Mouse (Mus musculus): ENCODE data around the gene Arhgap35. TPM values are rescaled to one million over a fixed set of nuclear protein-coding genes. Genes with fewer than 3 reads are reported as not detected.

Gene Arhgap35
- polyA plus RNA-seq, 1 experiment from 2014 or later, result 41.2 TPM

DNA sequence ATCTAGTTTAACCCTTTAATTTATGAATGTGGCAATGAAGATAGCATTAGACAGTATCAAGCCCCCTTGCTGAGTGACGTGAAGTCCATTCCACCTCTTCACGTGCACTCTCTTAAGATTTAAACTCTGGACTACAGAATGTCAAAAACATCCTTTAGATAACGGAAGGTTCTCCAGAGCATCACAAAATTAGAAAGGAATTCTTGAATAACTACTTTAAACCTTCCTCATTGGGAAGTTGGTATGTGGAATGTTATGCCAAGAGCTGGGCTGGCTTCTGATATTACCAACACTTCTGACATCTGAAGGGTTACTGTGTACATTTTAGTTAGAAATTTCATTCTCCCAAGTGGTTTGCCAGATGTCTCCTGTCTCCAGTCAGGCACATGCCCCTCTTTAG is 60.6 kb downstream of the Arhgap35 start:
- 94% methylated on average over 3 of the region's 3 CpGs for WGBS
- Histone ChIP-seq H3K4me1 (replicated peaks; ENCODE audit: control insufficient read depth, insufficient read depth, low read length) (peaks cover 16% of the 10 kb centered on the region), H3K9me3 (ENCODE audit: control insufficient read depth, low read length) (no peaks in the 10 kb centered on the region)

DNA sequence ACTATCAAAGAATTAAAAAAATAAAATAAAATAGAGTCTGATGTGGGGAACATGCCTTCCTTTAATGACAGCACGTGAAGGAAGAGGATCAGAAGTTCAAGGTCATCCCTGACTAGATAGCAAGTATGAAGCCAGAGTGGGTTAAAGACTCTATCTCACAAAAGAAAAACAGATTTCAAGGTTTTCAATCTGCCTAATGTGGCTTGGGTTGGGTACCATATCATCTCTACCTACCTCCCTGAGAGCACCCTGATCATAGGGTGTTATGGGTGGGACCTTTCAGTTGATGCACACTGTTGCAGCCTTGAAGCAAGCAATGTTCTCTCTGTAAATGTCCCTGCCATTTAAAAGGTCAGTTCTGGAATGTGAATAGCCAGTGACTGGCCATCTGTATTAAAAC is 63.2 kb downstream of the Arhgap35 start:
- peaks cover 2% of the 10 kb centered on the region; the same call in 1 of the 2 replicates for H3K36me3 ChIP-seq (ENCODE audit: control insufficient read depth, insufficient read depth)
- WGBS, result 92% methylated on average over 1 of the region's 1 CpGs
- H3K4me3 ChIP-seq (replicated peaks; ENCODE audit: low read length), result no peak overlapping the region
- ATAC-seq, result no peak
- H3K27ac ChIP-seq (ENCODE audit: low read length), result no peak overlapping the region
- no peak overlapping the region for H3K9ac ChIP-seq (replicated peaks; ENCODE audit: low read depth, low read length)
- H3K4me2 ChIP-seq (ENCODE audit: low read length), result no peak overlapping the region
- 0 out of 2 replicates have a peak, but pooled peaks cover 2% of the 10 kb centered on the region for H3K4me1 ChIP-seq (replicated peaks; ENCODE audit: control insufficient read depth, insufficient read depth, low read length)
- H3K9me3 ChIP-seq (ENCODE audit: control insufficient read depth, low read length), result no peaks in the 10 kb centered on the region
- H3K27me3 ChIP-seq (replicated peaks; ENCODE audit: control insufficient read depth, insufficient read depth, low read length), result no peaks in the 10 kb centered on the region

More for the DNA sequence above, 60.6 kb downstream of the Arhgap35 start:
- Histone ChIP-seq H3K36me3 (ENCODE audit: control insufficient read depth, insufficient read depth) (no peaks in the 10 kb centered on the region), H3K4me2 (ENCODE audit: low read length) (no peak overlapping the region), H3K4me3 (replicated peaks; ENCODE audit: low read length) (no peak overlapping the region), H3K27ac (ENCODE audit: low read length) (no peak overlapping the region), H3K9ac (replicated peaks; ENCODE audit: low read depth, low read length) (no peak overlapping the region), H3K27me3 (replicated peaks; ENCODE audit: control insufficient read depth, insufficient read depth, low read length) (no peaks in the 10 kb centered on the region)
- no peak for ATAC-seq

DNA sequence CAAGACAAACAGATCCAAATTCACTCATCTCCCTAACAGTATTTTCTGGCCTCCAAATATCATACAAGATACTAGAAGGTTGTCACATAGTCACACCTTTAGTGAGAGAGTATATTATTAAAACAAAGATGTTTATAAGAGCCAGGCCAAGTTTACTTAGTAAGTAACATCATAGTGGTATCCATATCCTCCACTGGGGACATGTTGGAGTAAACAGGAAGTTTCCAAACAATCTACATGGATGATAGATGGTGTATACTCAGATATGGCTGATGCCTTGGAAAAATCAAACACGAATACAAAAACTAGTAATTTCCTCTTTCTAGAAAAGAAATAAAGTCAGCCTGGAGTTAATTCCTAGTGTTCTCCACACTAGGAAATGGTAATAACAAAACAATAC is 65.5 kb downstream of the Arhgap35 start:
- Histone ChIP-seq H3K36me3 (ENCODE audit: control insufficient read depth, insufficient read depth) (peaks cover 10% of the 10 kb centered on the region), H3K4me1 (replicated peaks; ENCODE audit: control insufficient read depth, insufficient read depth, low read length) (no peaks in the 10 kb centered on the region), H3K9me3 (ENCODE audit: control insufficient read depth, low read length) (no peaks in the 10 kb centered on the region), H3K4me3 (replicated peaks; ENCODE audit: low read length) (no peak overlapping the region), H3K9ac (replicated peaks; ENCODE audit: low read depth, low read length) (no peak overlapping the region), H3K27ac (ENCODE audit: low read length) (no peak overlapping the region), H3K4me2 (ENCODE audit: low read length) (no peak overlapping the region), H3K27me3 (replicated peaks; ENCODE audit: control insufficient read depth, insufficient read depth, low read length) (no peaks in the 10 kb centered on the region)
- WGBS, result 91% methylated on average over 1 of the region's 1 CpGs
- no peak for ATAC-seq

DNA sequence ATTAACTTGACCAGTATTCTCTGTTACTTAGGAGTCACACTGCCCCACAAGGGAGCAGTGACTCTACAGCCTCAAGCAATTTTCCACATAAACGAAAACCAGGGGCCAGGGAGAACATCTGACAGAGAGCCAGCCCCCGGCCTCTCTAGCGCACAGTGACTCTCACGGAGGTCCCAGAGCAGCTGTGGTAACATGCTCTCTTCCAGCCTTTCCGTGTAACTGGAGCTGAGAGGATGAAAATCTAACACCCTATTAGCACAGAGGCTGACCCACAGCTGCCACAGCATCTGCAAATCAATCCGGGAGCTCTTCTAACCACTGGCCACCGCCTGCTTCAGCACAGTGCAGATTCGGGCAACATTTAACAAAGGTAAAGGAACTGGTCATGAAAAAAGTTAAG is 70.0 kb downstream of the Arhgap35 start:
- no peak overlapping the region for H3K27ac ChIP-seq (ENCODE audit: low read length)
- ATAC-seq, result no peak
- peaks cover 10% of the 10 kb centered on the region for H3K36me3 ChIP-seq (ENCODE audit: control insufficient read depth, insufficient read depth)
- H3K27me3 ChIP-seq (replicated peaks; ENCODE audit: control insufficient read depth, insufficient read depth, low read length), result no peaks in the 10 kb centered on the region
- WGBS, result 88% methylated on average over 8 of the region's 8 CpGs
- H3K4me3 ChIP-seq (replicated peaks; ENCODE audit: low read length), result no peak overlapping the region
- no peak overlapping the region for H3K9ac ChIP-seq (replicated peaks; ENCODE audit: low read depth, low read length)
- H3K4me2 ChIP-seq (ENCODE audit: low read length), result no peak overlapping the region
- H3K9me3 ChIP-seq (ENCODE audit: control insufficient read depth, low read length), result no peaks in the 10 kb centered on the region
- H3K4me1 ChIP-seq (replicated peaks; ENCODE audit: control insufficient read depth, insufficient read depth, low read length), result no peaks in the 10 kb centered on the region

DNA sequence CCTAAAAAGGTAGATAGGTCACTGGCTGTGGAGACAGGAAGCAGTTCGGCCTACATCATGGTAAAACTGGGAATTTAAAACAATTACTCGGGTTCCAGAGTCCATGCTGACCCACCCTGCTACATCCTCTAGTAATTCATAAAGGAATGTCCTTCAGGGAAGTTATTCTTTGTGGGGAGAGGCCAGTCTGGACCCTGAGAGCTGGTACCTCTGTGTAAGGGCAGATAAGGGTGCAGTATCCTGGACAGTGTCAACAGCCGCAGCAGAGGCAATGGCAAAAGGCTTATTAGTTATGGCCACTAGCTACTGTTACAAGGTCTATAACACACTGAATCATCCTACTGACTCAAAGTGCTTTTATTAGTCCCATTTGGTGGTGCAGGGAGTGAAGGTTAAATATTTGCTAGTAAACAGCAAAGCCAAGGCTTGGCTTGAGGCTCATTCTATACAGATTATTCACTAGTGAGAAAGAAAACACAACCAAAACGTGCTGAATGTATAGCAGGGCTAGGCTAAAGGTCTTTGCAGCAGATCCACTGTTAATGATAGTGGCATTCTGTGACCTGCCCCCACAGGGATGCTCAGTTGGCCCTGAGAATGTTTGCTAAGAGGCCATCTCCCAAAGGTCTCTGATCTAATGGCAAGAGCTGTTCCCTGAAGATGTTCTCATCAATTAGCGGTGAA is 77.4 kb downstream of the Arhgap35 start:
- no peaks in the 10 kb centered on the region for H3K4me1 ChIP-seq (replicated peaks; ENCODE audit: control insufficient read depth, insufficient read depth, low read length)
- H3K27ac ChIP-seq (ENCODE audit: low read length), result no peak overlapping the region
- H3K36me3 ChIP-seq (ENCODE audit: control insufficient read depth, insufficient read depth), result peaks cover 4% of the 10 kb centered on the region; the same call in 1 of the 2 replicates
- H3K4me2 ChIP-seq (ENCODE audit: low read length), result no peak overlapping the region
- H3K4me3 ChIP-seq (replicated peaks; ENCODE audit: low read length), result no peak overlapping the region
- no peak overlapping the region for H3K9ac ChIP-seq (replicated peaks; ENCODE audit: low read depth, low read length)
- H3K9me3 ChIP-seq (ENCODE audit: control insufficient read depth, low read length), result no peaks in the 10 kb centered on the region
- no peak for ATAC-seq
- no peaks in the 10 kb centered on the region for H3K27me3 ChIP-seq (replicated peaks; ENCODE audit: control insufficient read depth, insufficient read depth, low read length)
- 92% methylated on average over 5 of the region's 5 CpGs for WGBS

DNA sequence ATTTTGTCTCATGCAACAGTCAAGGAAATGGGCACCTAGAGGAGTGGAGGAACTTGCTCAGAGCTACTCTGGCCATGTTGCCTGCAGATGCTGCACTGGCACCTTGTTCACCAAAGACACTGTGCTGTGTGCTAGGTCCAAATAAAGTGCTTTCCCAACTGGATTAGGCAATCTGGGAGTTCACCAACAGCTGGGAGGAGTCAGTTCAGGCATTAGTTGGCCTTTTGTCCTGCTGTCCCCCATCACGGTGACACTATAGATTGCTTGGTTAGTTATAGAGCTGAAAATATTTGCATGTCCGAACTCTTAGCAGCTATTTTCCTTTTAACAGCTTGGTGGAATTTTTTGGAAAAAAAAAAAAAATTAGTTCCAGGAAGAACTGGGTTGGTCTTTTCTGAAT is 88.8 kb downstream of the Arhgap35 start:
- no peak for ATAC-seq
- 91% methylated on average over 2 of the region's 2 CpGs for WGBS
- no peaks in the 10 kb centered on the region for H3K27me3 ChIP-seq (replicated peaks; ENCODE audit: control insufficient read depth, insufficient read depth, low read length)

DNA sequence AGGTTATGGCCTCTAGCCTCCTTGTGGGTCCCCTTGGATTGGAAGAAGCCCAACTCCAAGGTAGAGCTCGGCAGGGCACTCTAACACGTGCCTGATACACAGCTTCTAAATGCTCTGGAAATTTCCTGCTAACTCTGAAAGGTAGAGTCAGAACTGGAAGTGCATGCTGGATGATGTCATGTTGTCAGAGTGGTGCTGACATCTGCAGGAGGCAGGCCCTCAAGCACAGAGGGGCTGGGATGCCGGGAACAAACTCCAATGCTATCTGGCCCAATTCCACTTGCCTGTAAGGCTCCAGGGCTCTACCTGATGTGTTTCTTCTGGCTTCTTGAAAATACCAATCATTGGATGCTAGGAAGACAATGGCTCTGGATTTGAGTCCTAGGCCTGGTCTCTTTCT is 89.3 kb downstream of the Arhgap35 start:
- no peak overlapping the region for H3K4me2 ChIP-seq (ENCODE audit: low read length)
- no peak overlapping the region for H3K4me3 ChIP-seq (replicated peaks; ENCODE audit: low read length)
- no peaks in the 10 kb centered on the region for H3K9me3 ChIP-seq (ENCODE audit: control insufficient read depth, low read length)
- H3K36me3 ChIP-seq (ENCODE audit: control insufficient read depth, insufficient read depth), result no peaks in the 10 kb centered on the region
- no peaks in the 10 kb centered on the region for H3K27me3 ChIP-seq (replicated peaks; ENCODE audit: control insufficient read depth, insufficient read depth, low read length)
- WGBS, result 85% methylated on average over 3 of the region's 3 CpGs
- H3K4me1 ChIP-seq (replicated peaks; ENCODE audit: control insufficient read depth, insufficient read depth, low read length), result no peaks in the 10 kb centered on the region; the same call in 1 of the 2 replicates
- no peak overlapping the region for H3K9ac ChIP-seq (replicated peaks; ENCODE audit: low read depth, low read length)
- no peak for ATAC-seq
- no peak overlapping the region for H3K27ac ChIP-seq (ENCODE audit: low read length)

More for the DNA sequence above, 88.8 kb downstream of the Arhgap35 start:
- Histone ChIP-seq H3K36me3 (ENCODE audit: control insufficient read depth, insufficient read depth) (no peaks in the 10 kb centered on the region), H3K4me1 (replicated peaks; ENCODE audit: control insufficient read depth, insufficient read depth, low read length) (no peaks in the 10 kb centered on the region), H3K27ac (ENCODE audit: low read length) (no peak overlapping the region), H3K9me3 (ENCODE audit: control insufficient read depth, low read length) (no peaks in the 10 kb centered on the region), H3K9ac (replicated peaks; ENCODE audit: low read depth, low read length) (no peak overlapping the region), H3K4me3 (replicated peaks; ENCODE audit: low read length) (no peak overlapping the region), H3K4me2 (ENCODE audit: low read length) (no peak overlapping the region)

DNA sequence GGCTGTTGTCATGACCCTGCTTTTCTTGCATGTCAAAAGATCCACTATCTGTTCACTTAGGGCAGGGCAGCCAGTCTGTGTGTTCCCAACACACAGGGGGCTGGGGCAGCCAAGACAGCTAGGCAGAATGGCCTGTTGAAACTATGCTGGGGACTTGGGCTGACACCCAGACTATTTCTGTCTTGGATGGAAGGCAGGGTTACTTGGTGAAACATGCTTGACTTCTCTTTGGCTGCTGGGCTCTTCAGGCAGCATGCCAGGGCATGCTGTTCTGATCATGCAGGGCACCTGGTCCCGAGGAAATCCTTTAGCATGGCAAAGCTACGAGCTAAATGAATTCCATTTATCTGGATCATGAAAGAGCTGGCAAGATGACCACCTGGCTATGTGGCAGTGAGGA is 90.5 kb downstream of the Arhgap35 start:
- Histone ChIP-seq H3K27ac (ENCODE audit: low read length) (no peak overlapping the region), H3K9me3 (ENCODE audit: control insufficient read depth, low read length) (no peaks in the 10 kb centered on the region), H3K4me2 (ENCODE audit: low read length) (no peak overlapping the region), H3K4me1 (replicated peaks; ENCODE audit: control insufficient read depth, insufficient read depth, low read length) (peaks cover 4% of the 10 kb centered on the region), H3K9ac (replicated peaks; ENCODE audit: low read depth, low read length) (no peak overlapping the region), H3K36me3 (ENCODE audit: control insufficient read depth, insufficient read depth) (no peaks in the 10 kb centered on the region), H3K27me3 (replicated peaks; ENCODE audit: control insufficient read depth, insufficient read depth, low read length) (no peaks in the 10 kb centered on the region), H3K4me3 (replicated peaks; ENCODE audit: low read length) (no peak overlapping the region)
- no peak for ATAC-seq
- 49% methylated on average over 2 of the region's 2 CpGs for WGBS

DNA sequence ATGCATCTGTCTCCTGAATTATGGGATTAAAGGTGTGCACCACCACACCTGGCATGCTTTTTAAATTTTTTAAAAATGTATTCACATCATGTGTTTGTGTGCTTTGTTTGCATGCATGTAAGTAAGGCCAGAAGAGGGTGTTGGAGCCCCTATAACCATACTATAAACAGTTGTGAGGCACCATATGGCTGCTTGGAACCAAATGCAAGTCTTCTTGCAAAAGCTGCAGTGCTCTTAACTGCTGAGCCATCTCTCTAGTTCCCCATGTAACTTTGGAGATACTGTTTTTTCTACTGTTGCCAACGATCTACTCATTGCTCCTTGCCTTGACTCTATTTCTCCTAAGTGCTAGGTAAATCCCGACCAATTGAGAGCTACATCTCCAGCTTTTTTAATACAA is 95.5 kb downstream of the Arhgap35 start:
- no peaks in the 10 kb centered on the region for H3K27me3 ChIP-seq (replicated peaks; ENCODE audit: control insufficient read depth, insufficient read depth, low read length)

DNA sequence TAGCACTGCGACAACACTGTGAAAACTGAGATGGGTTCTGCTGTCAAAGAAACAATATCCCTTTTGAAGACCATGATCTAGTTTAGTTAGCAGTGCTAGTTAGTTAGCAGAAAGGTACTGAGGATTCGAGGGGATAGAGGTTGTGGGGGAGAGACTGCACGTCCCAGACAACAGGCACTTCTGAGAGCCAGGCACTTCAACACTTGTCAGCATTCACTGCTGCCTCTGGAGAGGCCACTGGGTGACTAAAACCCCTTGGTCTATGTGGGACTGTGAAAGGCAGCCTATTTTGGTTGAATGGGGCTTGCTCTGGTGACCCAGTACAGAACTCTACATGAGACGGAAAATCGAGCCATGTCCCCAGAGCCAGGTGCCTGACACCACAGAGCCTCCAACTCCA is 97.6 kb downstream of the Arhgap35 start:
- Histone ChIP-seq H3K4me3 (replicated peaks; ENCODE audit: low read length) (no peak overlapping the region), H3K36me3 (ENCODE audit: control insufficient read depth, insufficient read depth) (no peaks in the 10 kb centered on the region), H3K27me3 (replicated peaks; ENCODE audit: control insufficient read depth, insufficient read depth, low read length) (no peaks in the 10 kb centered on the region), H3K9me3 (ENCODE audit: control insufficient read depth, low read length) (no peaks in the 10 kb centered on the region), H3K4me2 (ENCODE audit: low read length) (no peak overlapping the region), H3K4me1 (replicated peaks; ENCODE audit: control insufficient read depth, insufficient read depth, low read length) (peaks cover 5% of the 10 kb centered on the region), H3K27ac (ENCODE audit: low read length) (no peak overlapping the region), H3K9ac (replicated peaks; ENCODE audit: low read depth, low read length) (no peak overlapping the region)
- no peak for ATAC-seq
- WGBS, result 89% methylated on average over 5 of the region's 5 CpGs

More for the DNA sequence above, 95.5 kb downstream of the Arhgap35 start:
- Histone ChIP-seq H3K4me3 (replicated peaks; ENCODE audit: low read length) (no peak overlapping the region), H3K27ac (ENCODE audit: low read length) (no peak overlapping the region), H3K36me3 (ENCODE audit: control insufficient read depth, insufficient read depth) (no peaks in the 10 kb centered on the region), H3K4me1 (replicated peaks; ENCODE audit: control insufficient read depth, insufficient read depth, low read length) (peaks cover 5% of the 10 kb centered on the region), H3K9ac (replicated peaks; ENCODE audit: low read depth, low read length) (no peak overlapping the region), H3K9me3 (ENCODE audit: control insufficient read depth, low read length) (no peaks in the 10 kb centered on the region), H3K4me2 (ENCODE audit: low read length) (no peak overlapping the region)
- ATAC-seq, result no peak
- 89% methylated on average over 2 of the region's 2 CpGs for WGBS
